Mouse (Mus musculus) heart, postnatal 0 days (tissue): ENCODE measurements around the gene Trpc4. TPM values are rescaled to one million over a fixed set of nuclear protein-coding genes. Genes with fewer than 3 reads are reported as not detected.

Source experiments
- ATAC-seq: fragments of 200-750 bp; cut with Nextera tagmentation; 2 replicates; pipeline ENCODE4 v1.8.0; 2017; ENCODE audit warnings: low read depth, moderate number of reproducible peaks, moderate library complexity; ENCODE audit not compliant: insufficient read depth
- DNase-seq: peaks from one replicate; pipeline ENCODE4 v3.0.0-alpha.2; 2016; ENCODE audit warnings: low spot score
- H3K27ac ChIP-seq: fragments of 300-500 bp; sonication (generic); 2 replicates; pipeline ENCODE4 v1.5.1; 2014; ENCODE audit warnings: low read depth, mild to moderate bottlenecking
- H3K27me3 ChIP-seq: fragments of 300-500 bp; sonication (generic); 2 replicates; pipeline ENCODE4 v1.6.1; 2014; ENCODE audit warnings: low read length, mixed read lengths; ENCODE audit not compliant: control insufficient read depth, insufficient read depth
- H3K36me3 ChIP-seq: fragments of 300-500 bp; sonication (generic); replicated peaks from 2 replicates; pipeline ENCODE4 v1.6.1; 2014; ENCODE audit warnings: low read length, mixed read lengths; ENCODE audit not compliant: control insufficient read depth, insufficient read depth
- H3K4me1 ChIP-seq: fragments of 300-500 bp; sonication (generic); 2 replicates; pipeline ENCODE4 v1.6.1; 2014; ENCODE audit warnings: antibody characterized with exemption; ENCODE audit not compliant: control insufficient read depth, insufficient read depth
- H3K4me2 ChIP-seq: fragments of 300-500 bp; sonication (generic); 2 replicates; pipeline ENCODE4 v1.6.1; 2014; ENCODE audit warnings: low read depth, mild to moderate bottlenecking, low read length, moderate library complexity
- H3K4me3 ChIP-seq: fragments of 300-500 bp; sonication (generic); 2 replicates; pipeline ENCODE4 v1.5.1; 2014; ENCODE audit warnings: low read depth, low read length
- H3K9ac ChIP-seq: fragments of 300-500 bp; sonication (generic); replicated peaks from 2 replicates; pipeline ENCODE4 v1.6.1; 2014; ENCODE audit warnings: low read depth, low read length, mixed read lengths
- H3K9me3 ChIP-seq: fragments of 300-500 bp; sonication (generic); replicated peaks from 2 replicates; pipeline ENCODE4 v1.6.1; 2016; ENCODE audit warnings: low read length; ENCODE audit not compliant: control insufficient read depth
- CTCF ChIP-seq: IDR thresholded peaks from 2 replicates; pipeline ENCODE4 v1.5.1; 2016; ENCODE audit warnings: antibody characterized with exemption, control low read depth, low read depth
- EP300 ChIP-seq: IDR thresholded peaks from 2 replicates; pipeline ENCODE4 v1.6.1; 2016; ENCODE audit warnings: antibody characterized with exemption, low read depth
- WGBS: fragments of 180-500 bp; shearing (Covaris S2); extraction: QIAGEN DNeasy Blood & Tissue Kit; methylation state at CpG from one replicate; pipeline ENCODE4 v1.1.7; 2014; 5-methylcytosine and 5-hydroxymethylcytosine counted together
- polyA plus RNA-seq: library from polyadenylated mRNA; unstranded; fragments of >200 nt; fragmentation: Nextera tagmentation; extraction: Ambion mirVana; gene quantifications from 2 replicates; pipeline ENCODE4 v1.2.1, GENCODE M21; 2015
- total RNA-seq: library from RNA; depleted of rRNA; stranded (reverse); fragments of >200 nt; gene quantifications from 2 replicates; pipeline ENCODE4 v1.2.3, GENCODE M21; 2014; ENCODE audit warnings: low replicate concordance

Trpc4 gene
- total and polyA plus RNA-seq, 2 experiments from 2014 or later: 0.18 TPM; not detected in 1

GRCm38 (mm10) chr3:54156316-54157000, 623 bp downstream of the Trpc4 start:
- no peak overlapping the region for H3K27ac ChIP-seq
- no peak overlapping the region for H3K9ac ChIP-seq
- no peaks in the 10 kb centered on the region for H3K36me3 ChIP-seq
- H3K4me2 ChIP-seq: peak overlapping the region; percentile 71
- ATAC-seq: no peak
- under 1% methylated on average over 28 of the region's 28 CpGs for WGBS
- H3K4me1 ChIP-seq: 0 out of 2 replicates have a peak, but pooled peaks cover 8% of the 10 kb centered on the region
- no peak for TF ChIP-seq CTCF
- no peak for TF ChIP-seq EP300
- DNase-seq: no peak
- peak overlapping the region; percentile 41 for H3K4me3 ChIP-seq
- H3K27me3 ChIP-seq: peaks cover 38% of the 10 kb centered on the region
- no peaks in the 10 kb centered on the region for H3K9me3 ChIP-seq

- TF ChIP-seq CTCF: no peak
- TF ChIP-seq EP300: no peak
- no peaks in the 10 kb centered on the region for H3K36me3 ChIP-seq
- no peak overlapping the region for H3K4me3 ChIP-seq
- H3K4me2 ChIP-seq: no peak overlapping the region
- H3K9me3 ChIP-seq: no peaks in the 10 kb centered on the region
- DNase-seq: no peak
- H3K9ac ChIP-seq: no peak overlapping the region
- no peaks in the 10 kb centered on the region for H3K4me1 ChIP-seq
- H3K27ac ChIP-seq: no peak overlapping the region
- no peak for ATAC-seq
- no peaks in the 10 kb centered on the region for H3K27me3 ChIP-seq
These were observed 14.9 kb downstream of the Trpc4 start for GRCm38 (mm10) chr3:54170701-54171100.

- no peaks in the 10 kb centered on the region for H3K27me3 ChIP-seq
- no peak for ATAC-seq
- H3K27ac ChIP-seq: no peak overlapping the region
- no peak overlapping the region for H3K4me3 ChIP-seq
- TF ChIP-seq CTCF: no peak
- no peak for TF ChIP-seq EP300
- H3K9ac ChIP-seq: no peak overlapping the region
- H3K4me2 ChIP-seq: no peak overlapping the region
- no peaks in the 10 kb centered on the region for H3K36me3 ChIP-seq
- no peaks in the 10 kb centered on the region for H3K4me1 ChIP-seq
- no peak for DNase-seq
- H3K9me3 ChIP-seq: no peaks in the 10 kb centered on the region
- 77% methylated on average over 1 of the region's 1 CpGs for WGBS
These were observed 21.5 kb downstream of the Trpc4 start for GRCm38 (mm10) chr3:54177296-54177695.

- Histone ChIP-seq H3K27me3 (no peaks in the 10 kb centered on the region), H3K4me3 (no peak overlapping the region), H3K36me3 (no peaks in the 10 kb centered on the region), H3K9ac (no peak overlapping the region), H3K4me1 (no peaks in the 10 kb centered on the region), H3K9me3 (no peaks in the 10 kb centered on the region), H3K4me2 (no peak overlapping the region), H3K27ac (no peak overlapping the region)
- TF ChIP-seq CTCF: no peak
- no peak for TF ChIP-seq EP300
- no peak for DNase-seq
- WGBS: 34% methylated on average over 6 of the region's 6 CpGs
- no peak for ATAC-seq
These were observed 35.3 kb downstream of the Trpc4 start for GRCm38 (mm10) chr3:54190932-54191668.

- Histone ChIP-seq H3K9ac (no peak overlapping the region), H3K27me3 (no peaks in the 10 kb centered on the region), H3K36me3 (no peaks in the 10 kb centered on the region), H3K4me2 (no peak overlapping the region), H3K4me3 (no peak overlapping the region), H3K27ac (no peak overlapping the region), H3K9me3 (no peaks in the 10 kb centered on the region; the same call in 1 of the 2 replicates), H3K4me1 (no peaks in the 10 kb centered on the region)
- ATAC-seq (no peak), DNase-seq (no peak)
- 75% methylated on average over 5 of the region's 5 CpGs for WGBS
- no peak for TF ChIP-seq EP300
These were observed 45.4 kb downstream of the Trpc4 start for GRCm38 (mm10) chr3:54201231-54201630.

- Histone ChIP-seq H3K4me1 (no peaks in the 10 kb centered on the region), H3K4me3 (no peak overlapping the region), H3K27ac (no peak overlapping the region), H3K36me3 (no peaks in the 10 kb centered on the region), H3K9me3 (no peaks in the 10 kb centered on the region; the same call in 1 of the 2 replicates), H3K27me3 (no peaks in the 10 kb centered on the region), H3K9ac (no peak overlapping the region), H3K4me2 (no peak overlapping the region)
- WGBS: 65% methylated on average over 5 of the region's 5 CpGs
- ATAC-seq: no peak
- TF ChIP-seq EP300 (no peak), CTCF (no peak)
- no peak for DNase-seq
These were observed 48.6 kb downstream of the Trpc4 start for GRCm38 (mm10) chr3:54204386-54204785.
